Mouse (Mus musculus) cortical plate, adult 2 months (tissue): ENCODE data around the gene Syt7.

Source experiments
- CTCF ChIP-seq: fragments of 200-500 bp; IDR thresholded peaks from 2 replicates; pipeline ENCODE4 v1.5.1; 2011; ENCODE audit warnings: mild to moderate bottlenecking, control low read depth, low read length; ENCODE audit not compliant: insufficient read depth; ENCODE audit errors: extremely low read depth
- POLR2A ChIP-seq: fragments of 200-500 bp; IDR thresholded peaks from 2 replicates; pipeline ENCODE4 v1.6.1; 2011; ENCODE audit warnings: mild to moderate bottlenecking, low read length, control low read depth; ENCODE audit not compliant: insufficient read depth; ENCODE audit errors: extremely low read depth

DNA sequence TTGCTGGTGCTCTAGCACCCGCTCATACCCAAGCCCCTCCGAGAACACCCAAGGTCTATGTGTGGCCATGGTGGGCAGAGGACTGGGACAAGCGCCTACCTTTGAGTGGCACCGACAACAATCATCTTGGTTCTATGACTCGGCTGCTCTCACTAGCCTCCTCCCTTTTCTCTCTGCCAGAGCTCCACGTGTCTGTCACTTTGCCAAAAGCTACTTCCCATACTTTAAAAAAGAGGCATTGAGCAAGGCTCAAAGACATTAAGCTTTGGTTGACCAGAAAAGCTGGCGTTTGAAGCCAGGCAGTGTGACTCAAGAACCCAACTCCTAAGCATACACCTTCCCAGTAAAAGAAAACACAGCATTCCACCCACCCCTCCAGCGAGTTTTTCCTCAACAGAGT, 69.2 kb downstream of the Syt7 start:
- TF ChIP-seq CTCF, result no peak
- TF ChIP-seq POLR2A, result no peak
